Mouse (Mus musculus): ENCODE measurements at regions not wholly inside any gene's neighbourhood (a gene's known extent, or its start where the extent isn't known, plus 50 kb on each side); places are given as distances from the start of the nearest gene placed in this dataset.

DNA sequence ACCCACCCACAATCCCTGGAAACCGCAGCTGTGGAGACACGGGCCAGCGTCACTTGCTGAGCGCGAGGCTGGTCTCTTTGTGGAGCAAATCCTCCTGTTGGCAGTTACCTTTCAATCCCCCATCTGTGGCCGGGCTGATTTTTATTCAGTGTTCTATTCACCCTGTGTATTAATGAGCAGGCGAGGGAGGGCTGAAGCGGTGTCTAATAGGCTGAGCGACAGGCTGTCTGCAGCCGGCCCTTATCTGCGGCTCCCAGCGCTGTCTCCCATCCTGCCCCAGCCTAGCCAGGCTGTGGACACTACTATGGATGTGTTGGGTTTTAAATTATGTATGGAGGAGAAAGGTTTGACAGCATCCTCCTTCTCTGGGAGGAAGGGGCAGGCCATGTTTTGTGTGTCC is 138.3 kb upstream of the Gm26897 start:
- no peak for DNase-seq (ENCODE audit: low spot score in 2 of 2)

DNA sequence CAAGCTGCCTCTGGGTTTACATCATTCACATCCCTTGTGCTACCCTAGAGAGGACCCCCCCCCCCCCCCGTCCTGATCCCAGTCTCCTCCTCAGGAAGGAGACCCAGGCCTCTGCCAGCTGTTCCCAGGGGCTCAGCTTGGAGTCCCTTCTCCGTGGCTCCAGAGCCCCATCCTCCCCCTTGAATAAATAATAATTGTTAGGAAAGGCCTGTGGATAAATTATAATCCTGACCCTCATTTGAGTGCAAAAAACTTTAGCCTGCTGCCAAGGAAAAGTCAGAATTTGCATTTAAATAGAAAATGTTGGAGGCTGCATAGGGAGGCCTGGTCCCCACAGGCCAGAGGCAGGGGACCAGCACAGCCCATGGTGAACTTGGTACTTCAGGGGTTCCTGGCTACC is 136.0 kb upstream of the Gm26897 start:
- no peak for DNase-seq (ENCODE audit: low spot score in 2 of 2)

DNA sequence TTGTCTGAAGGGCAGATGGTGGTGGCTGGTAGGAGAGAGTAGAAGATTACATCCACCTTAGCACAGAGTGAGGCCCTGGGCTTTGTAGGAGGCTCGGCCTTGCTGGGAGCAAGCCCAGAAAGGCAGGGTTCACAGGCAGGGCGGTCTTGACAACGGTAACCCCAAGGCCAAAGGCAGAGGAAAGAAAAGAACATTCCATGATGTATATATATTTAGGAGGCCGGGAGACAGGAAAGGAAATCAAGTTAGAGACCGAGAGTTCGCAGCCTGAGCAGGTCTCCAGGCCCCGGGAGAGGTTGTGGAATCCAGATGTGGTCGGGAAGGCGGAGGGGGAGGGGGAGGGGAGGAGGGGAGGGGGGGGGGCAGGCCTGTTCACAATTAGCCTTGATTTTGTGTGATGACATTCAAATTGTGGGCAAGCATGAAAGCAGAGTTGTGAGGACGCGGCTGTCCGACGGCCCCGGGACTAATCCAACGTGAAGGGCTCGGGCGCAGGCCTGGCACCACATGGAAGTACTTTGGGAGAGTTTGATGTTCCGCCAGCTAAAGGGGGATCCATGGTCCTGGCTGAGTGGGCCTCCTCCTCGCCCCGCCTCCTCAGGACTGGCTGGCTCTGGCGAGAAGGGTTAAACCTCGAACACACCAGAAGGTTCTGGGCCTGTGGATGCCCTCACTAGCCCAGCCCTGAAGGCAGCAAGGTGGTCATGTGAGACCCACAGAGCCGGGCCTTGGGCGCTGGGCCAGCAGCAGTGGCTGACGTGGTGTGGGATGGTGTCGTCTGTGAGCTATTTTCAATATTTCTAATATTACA is 131.8 kb upstream of the Gm26897 start:
- DNase-seq (ENCODE audit: low spot score in 2 of 2): no peak

DNA sequence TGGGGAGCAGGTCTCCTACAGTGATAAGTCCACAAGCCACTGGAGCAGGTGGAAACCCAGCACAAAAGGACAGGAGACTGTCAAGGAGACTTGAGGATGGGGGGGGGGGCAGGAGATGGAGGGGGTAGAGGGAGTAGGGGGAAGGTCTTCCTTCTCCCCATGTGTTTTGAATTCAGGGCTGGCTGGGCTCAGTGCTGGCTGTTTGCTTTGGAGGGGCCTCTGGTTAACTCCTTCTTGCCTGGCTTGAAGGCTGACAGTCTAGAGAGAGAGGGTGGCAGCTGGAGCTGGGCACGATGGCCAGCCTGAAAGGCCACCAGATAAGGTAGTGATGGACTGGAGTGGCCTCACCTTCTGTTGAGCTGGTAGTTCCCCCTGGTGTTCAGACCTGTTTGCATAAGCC is 120.0 kb upstream of the Gm26897 start:
- DNase-seq (ENCODE audit: low spot score in 2 of 2): no peak

DNA sequence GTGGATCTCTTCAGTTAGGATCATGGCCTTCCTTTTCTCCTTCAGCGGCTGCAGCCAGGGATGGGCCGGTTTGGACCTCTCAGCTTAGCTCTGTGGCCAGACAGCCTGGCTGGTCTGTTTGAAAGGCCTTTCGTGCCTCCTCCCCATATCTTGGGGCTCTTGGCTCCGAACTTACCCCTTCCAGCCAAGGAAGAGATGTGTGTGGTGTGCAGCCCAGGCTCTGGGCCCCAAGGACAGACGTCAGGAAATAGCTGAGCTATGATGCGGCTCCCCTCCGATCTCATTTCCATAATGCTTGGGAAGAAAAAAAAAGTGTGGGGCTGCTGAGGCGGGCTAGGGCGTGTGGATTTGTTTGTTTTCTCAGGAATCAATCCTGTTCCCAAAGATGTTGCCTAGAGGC is 113.8 kb upstream of the Gm26897 start:
- no peak for DNase-seq (ENCODE audit: low spot score in 2 of 2)

DNA sequence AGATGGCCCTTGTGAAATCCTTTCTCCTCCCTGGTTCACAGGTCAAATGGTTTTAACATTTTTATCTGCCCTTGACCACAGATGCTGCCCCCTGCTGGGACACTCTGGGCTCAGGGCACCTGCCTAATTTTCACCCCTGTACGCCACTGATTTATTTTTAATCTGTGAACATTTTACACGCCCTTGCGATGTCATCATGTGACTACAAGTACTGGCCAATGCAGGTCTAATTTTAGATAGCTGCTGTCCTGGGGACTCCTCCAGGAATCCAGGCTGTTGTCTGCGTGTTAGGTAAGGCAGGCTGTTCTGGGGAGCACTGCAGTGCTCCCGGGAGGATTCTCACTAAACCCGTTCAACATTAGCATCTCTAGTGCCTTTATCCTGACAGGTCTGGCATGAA is 113.1 kb upstream of the Gm26897 start:
- peak in 1 of 2 experiments; percentile 28 for DNase-seq (ENCODE audit: low spot score in 2 of 2)

DNA sequence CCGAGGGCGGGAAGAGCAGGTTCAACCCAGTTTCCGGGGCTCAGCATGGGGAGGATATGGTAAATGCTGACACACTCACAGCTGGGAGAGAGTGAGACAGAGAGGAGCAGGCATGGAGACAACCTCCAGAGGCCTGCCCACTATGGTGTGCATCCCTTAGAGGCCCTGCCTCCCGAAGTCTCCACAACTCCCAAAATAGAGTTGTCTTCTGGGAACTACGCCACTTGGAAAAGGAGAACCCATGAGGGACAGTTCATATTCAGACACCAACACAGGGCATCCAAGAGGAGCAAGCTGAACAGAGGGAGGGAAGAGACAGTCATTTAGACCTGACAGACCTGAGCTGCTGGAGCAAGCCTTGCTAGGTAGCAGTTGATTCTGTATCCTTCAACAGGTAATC is 111.2 kb upstream of the Gm26897 start:
- no peak for DNase-seq (ENCODE audit: low spot score in 2 of 2)

DNA sequence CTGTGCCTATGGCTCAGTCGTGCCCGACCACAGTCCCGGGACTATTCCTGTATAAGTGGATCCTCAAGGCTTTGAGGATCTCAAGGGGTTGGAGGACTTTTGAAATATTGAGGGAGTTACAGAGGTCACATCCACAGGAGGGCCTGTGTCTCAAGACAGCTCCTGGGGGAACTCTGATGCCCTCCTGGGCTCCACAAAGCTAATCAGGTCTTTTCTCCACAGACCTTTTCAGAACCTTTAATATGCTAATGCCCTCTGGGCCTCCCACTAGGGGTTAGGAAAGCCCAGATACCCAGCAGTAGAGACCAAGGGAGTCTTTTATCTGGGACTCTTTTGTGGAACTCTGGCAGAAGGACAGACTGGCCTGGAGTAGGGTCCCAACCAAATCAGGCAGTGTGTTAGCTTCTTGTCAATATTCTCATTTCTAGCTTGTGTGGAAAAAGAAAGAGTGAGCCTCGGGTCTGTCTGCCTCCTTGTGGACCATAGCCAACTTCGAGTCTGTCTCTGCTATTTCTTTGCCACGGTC is 107.4 kb upstream of the Gm26897 start:
- no peak for DNase-seq (ENCODE audit: low spot score in 2 of 2)

DNA sequence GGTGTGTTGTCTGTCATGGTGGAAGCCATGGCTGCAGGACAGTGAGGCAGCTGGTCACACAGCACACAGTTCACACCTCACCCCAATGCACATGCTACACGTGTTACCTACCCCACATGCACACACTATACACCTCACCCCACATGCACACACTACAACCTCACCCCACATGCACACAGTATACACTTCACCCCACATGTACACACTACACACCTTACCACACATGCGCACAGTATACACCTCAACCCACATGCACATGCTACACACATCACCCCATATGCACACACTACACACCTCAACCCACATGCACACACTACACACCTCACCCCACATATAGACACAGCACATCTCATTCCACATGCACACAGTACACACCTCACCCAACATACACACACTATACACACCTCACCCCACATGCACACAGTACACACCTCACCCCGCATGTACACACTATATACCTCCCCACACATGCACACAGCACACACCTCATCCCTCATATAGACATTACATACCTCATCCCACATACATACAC is 103.3 kb upstream of the Gm26897 start:
- no peak for DNase-seq (ENCODE audit: low spot score in 2 of 2)

DNA sequence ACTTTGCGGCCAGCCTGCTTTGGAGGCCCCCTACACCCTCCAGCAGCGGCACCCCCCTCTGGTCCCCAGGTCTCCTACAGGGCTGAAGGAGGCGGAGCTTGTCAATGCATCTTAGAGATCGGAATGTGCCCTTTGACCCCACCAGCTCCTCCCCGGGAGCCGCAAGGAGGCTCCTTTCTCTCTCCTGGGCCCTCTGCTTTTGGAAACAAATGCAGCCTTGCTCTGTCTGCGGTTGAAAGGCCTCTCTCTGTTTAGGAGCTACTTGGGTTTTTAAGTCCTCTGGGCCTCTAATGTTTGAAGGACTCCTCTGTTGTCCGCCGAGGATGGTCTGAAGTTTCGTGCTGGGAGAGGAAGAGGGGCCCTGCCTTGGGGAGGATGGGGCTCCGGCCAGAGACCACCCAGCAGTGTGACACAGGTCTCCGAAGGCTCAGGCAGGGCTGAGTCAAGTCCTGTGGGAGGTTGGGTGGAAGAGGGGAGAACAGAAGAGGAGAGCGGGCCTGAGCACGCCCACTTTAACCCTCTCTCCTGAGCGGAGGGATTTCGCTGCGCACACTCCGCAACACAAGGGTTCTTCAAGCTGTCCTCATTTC is 102.1 kb upstream of the Gm26897 start:
- DNase-seq (ENCODE audit: low spot score in 2 of 2): no peak

DNA sequence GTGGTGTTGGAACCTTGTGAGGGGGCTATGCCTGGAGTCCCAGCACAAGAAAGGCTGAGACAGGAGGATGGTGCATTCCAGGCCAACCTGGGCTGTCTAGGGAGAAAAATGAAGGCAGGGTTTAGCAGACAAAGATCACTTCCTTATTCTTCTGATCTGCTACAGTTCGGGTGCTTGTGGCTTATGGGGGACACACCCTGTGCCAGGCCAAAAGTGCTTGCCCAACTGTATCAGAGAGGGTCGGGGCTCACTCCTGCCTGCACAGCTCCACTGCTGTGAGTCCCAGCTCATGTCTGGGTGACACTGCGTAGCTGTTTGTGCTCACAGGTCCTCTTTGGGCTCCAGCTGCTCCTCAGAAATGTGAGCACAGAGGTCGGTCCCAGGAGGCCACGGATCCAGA is 98.6 kb upstream of the Gm26897 start:
- DNase-seq (ENCODE audit: low spot score in 2 of 2): no peak

DNA sequence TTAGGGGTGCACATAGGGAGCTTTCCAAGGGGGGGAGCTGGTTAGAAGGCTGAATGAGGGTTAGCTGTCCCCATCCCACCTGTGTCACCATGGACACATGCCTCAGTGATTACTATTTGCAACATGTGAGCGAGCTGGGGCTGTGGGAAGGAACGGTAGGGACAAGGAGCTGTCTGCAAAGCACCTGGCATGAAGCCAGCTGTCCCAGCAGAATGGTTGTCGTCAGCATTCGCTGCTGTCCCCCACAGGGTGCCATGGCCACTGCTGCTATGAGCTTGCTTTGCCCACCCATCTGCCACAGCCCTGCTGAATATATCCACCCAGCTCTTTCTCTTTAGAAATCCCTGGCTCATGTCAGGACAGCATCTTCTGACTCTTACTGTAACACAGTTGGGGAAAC is 96.8 kb upstream of the Gm26897 start:
- no peak for DNase-seq (ENCODE audit: low spot score in 2 of 2)

DNA sequence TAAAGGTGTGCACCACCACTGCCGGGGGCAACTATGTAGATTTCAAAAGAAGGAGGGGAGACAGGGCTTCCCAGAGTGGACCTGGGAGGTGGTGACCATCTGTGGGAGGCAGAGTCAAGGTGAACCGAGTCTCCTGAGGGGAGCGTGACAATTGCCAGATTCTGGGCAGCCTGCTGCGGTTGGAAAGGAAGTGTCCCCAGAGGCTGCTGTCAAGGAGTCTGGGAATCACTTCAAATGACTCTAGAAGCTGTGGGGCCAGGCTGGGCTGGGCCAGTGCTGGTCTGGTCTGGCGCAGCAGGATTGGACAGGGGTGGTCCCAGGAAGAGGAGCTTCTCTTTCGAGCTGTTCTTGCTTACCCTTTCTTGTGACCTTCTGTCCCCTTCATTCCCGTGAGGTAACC is 95.4 kb upstream of the Gm26897 start:
- DNase-seq (ENCODE audit: low spot score in 2 of 2): no peak

DNA sequence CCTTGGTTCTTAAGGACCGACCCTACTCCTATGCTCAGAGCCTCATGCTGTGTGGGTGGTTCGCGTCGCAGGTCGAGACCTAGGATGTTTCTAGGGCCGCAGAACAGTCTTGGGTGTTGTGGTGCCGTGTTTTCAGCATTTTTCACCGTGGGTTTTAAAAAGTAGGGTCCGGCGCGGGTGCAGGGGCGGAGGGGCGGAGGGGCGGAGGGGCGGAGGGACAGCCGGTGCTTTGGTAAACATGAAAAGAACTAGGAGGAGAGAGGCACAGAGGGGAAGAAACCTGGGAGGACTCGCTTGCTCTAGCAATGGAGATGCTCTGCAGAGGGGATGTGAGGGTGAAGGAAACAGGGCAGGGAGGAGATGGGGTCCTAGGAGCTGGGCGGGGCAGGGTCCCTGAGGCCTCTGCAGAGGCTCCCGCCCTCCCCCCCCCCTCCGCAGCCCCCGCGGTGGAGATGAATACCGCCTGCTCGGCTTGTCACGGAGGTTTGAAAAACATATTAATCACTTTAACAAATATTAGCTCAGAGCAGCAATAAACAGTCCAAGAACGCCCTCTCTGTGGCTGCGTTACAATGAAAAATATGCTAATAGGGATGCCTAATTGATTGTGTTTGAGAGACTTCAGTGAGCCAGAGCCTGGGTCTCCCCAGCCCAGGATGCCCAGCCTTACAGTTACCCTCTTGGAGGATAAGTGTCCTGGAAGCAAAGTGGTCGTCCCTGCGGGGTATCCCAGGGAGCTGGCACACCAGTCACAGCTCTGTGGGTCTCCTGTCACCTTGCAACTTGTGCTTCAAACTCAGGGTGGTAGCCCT is 94.0 kb upstream of the Gm26897 start:
- no peak for DNase-seq (ENCODE audit: low spot score in 2 of 2)

DNA sequence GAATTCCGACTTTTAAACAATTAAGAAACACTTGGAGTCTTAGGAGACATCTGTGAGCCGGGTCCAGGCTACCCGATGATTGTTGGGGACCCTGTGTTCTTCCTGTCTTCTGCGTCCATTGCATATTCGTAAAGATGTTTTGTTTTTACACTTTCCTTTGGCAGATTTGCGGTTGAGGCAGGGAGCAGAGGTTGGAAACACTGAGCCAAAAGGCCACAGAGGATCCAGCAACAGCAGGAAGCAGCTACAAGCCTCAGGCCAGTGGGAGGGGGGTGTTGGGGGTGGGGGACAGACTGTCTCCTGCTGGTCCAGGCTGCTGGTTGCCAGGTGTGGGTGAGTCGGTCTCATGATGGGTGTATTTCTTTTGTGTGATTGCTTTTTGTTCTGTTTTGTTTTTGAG is 92.7 kb upstream of the Gm26897 start:
- DNase-seq (ENCODE audit: low spot score in 2 of 2): no peak

DNA sequence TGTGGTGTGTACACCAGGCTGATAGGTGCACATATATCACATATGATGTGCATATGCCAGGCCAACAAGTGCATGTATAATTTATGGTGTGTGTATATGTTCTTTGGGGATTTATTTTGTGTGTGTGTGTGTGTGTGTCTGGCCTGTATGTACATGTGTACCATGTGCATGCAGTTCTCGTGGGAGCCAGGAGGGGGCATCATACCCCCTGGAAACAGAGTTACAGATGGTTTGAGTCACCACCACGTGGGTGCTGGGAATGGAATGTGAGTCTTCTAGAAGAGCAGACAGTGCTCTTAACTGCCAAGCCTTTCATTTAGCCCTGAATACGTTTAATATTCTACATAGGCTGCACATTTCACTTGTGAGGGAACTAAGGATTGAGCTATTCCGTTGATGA is 92.0 kb upstream of the Gm26897 start:
- no peak for DNase-seq (ENCODE audit: low spot score in 2 of 2)

DNA sequence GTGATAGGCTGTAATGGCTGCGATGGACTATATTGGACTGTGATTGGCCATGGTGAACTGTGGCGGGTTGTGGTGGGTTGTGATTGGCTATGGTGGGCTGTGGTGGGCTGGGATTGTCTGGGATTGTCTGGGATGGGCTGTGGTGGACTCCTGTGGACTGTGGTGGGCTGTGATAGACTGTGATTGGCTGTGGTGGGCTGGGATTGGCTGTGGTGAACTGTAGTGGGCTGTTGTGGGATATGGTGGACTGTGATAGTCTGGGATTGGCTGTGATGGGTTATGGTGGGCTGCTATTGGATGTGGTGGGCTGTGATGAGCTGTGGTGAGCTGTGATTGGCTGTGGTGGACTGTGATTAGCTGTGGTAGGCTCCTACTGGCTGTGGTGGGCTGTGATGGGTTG is 89.6 kb upstream of the Gm26897 start:
- DNase-seq (ENCODE audit: low spot score in 2 of 2): no peak

DNA sequence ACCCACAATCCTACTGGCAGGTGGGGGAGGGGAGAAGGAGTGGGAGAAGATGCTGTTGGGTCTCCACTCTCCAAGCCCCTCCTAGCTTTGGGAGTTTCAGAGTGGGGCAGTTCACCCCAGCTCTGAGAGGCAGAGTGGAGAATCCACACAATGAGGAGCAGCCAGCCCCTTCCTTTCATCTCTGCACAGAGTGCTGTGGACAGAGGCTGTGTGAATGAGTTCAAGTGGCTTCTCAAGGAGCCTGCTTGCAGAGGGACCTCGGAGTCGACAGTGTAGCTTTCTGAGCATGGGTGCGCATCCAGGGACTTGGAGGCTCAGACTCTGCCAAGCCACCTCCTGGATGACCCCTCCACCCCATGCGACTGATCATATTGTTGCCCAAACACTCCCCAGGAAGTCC is 88.9 kb upstream of the Gm26897 start:
- DNase-seq (ENCODE audit: low spot score in 2 of 2): no peak

DNA sequence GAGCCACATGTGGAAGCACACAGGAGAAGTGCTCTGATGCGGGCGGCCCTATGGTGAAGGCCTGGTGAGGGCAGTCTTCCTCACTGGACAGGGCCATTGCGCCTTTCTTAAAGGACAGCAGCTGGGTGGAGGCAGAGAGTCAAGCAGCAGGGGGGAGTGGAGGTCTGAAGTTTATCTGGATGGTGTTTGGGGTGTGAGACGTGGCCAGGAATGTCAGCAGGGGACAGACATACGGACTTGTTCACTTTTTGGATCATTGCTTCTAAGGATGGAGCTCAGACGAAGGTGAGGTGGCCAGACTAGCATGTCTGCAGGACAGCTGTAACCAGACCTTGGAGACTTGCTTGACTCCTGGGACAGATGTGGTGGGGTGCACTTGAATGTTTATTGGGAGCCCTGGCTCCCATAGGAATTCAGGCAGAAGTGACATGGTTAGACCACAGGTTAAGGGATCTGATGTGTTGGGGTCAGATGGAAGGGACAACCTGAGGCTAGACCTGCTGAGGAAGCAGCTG is 86.0 kb upstream of the Gm26897 start:
- DNase-seq (ENCODE audit: low spot score in 2 of 2): no peak

DNA sequence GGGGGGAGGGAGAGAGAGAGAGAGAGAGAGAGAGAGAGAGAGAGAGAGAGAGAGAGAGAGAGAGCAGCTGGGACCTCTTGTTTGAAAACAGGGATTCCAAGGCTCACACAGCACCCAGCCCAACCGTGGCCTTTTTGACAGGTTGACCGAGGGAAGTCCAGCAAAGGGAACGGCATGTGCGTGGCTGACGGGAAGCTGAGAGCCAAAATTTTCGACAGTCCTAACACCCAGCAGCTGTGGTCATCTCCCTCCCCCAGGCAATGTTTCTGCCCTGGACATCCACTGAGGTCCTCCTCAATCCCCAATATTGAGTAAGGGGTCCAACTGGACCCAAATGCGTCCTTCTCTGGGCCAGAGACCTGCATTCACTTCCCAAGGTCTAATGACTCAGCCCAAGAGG is 85.2 kb upstream of the Gm26897 start:
- DNase-seq (ENCODE audit: low spot score in 2 of 2): no peak

DNA sequence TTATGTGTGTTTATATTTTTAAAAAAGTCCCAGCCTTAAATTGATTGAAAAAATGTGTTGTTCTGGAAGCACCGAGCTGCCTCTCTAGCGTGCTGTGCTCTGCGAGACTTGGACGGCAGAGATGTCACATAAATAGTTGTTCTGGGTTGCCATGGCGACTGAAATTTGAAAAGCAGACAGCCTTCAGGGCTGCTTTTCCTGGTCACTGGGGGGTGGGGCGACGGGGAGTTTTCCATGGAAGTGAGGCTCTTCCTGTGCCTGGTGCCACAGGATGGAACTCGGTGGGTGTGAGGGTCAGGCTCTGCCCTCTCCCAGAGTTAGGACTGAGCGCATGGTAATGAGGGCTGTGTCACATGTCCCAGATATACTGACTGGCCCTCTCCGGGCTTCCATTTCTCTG is 84.7 kb upstream of the Gm26897 start:
- DNase-seq (ENCODE audit: low spot score in 2 of 2): peak in 1 of 2 experiments; percentile 67

DNA sequence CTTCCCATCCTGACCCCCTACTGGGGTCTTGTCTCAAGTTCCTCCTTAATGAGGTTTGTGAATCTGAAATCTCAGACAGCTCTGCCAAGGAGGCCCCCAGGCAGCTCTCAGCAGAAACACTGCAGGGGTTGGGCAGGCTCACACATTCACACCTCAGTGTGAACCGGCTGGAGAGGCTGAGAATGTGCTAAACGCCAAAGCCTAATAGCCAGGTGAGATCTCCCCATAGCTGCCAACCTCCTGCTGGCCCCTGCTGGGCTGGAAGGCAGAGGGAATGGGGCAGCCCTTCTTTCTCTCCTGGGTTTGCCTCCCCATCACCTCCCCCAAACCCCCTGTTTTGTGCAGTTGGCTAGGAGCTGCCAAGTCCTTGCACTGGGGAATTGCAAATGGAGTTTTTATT is 81.3 kb upstream of the Gm26897 start:
- no peak for DNase-seq (ENCODE audit: low spot score in 2 of 2)
